Mouse (Mus musculus) left cerebral cortex, postnatal 10 days (tissue): ENCODE measurements around the gene Hus1b. TPM values are rescaled to one million over a fixed set of nuclear protein-coding genes. Genes with fewer than 3 reads are reported as not detected.

Experiments used
- total RNA-seq, 2 experiments: library from RNA; stranded (reverse); gene quantifications; 2 replicates each; pipeline ENCODE4 v1.2.3; 2021

Gene Hus1b
- total RNA-seq, 2 experiments from 2014 or later: 0.41 to 0.77 TPM

Other genes with a start within 250 kb of the Hus1b start
- under 1 TPM in 1 of 2 experiments, not detected in 1; 0.16 TPM for gene Irf4, start 198.5 kb downstream of the Hus1b start, total RNA-seq
- 10 to 100 TPM; 45.1 to 46.5 TPM for gene Exoc2, start 26.3 kb upstream of the Hus1b start, total RNA-seq
- gene Gm5447, start 26.4 kb upstream of the Hus1b start, total RNA-seq: under 1 TPM in 1 of 2 experiments, not detected in 1; 0.26 TPM